Mouse (Mus musculus) spleen, adult 2 months (tissue): Measurements from ENCODE around the gene Zfp54.
"Not testable (repeated sequence)": the region's sequence is repeated elsewhere in the genome, so short reads cannot be mapped to it uniquely, and the experiment has no call there.

ENCODE experiments used
- CTCF ChIP-seq: fragments of 200-500 bp; IDR thresholded peaks from 2 replicates; pipeline ENCODE4 v1.5.1; 2011; ENCODE audit warnings: mild to moderate bottlenecking, inconsistent platforms; ENCODE audit not compliant: insufficient read depth, insufficient read length, insufficient replicate concordance; ENCODE audit errors: extremely low read depth
- POLR2A ChIP-seq: fragments of 200-500 bp; IDR thresholded peaks from 2 replicates; pipeline ENCODE4 v1.6.1; 2011; ENCODE audit warnings: low read depth, low read length, inconsistent platforms

DNA sequence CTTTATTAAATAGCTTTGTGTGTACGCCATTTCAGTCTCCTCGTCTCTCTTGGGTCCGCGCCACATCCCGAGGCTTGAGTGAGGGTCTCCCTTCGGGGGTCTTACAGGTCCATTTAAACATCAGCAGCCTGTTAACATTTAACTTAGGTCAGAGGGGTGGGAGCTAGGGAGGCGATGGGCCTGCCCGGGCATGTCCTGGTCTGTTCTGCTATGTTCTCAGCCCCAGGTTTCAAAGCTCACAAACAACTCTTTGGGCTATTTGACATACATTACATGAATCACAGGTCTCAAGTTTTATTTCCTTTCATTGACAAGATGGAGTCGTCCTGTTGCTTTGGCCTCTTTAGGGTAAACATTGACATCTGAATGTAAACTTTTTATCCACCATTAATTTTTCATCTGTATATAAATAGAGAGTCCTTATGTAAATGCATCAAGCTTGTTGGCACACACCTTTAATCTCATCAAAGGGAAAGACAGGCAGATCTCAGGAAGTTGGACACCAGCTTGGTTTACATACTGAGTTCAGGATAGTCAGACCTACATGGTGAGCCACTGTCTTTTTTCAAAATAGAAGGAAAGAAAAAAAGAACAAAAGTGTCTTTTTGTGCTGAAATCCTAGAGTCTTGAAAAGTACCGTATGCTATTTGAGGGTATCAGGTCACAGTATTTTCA lies 55.2 kb downstream of the Zfp54 start:
- not testable (repeated sequence) for TF ChIP-seq POLR2A, CTCF
